Mouse (Mus musculus) midbrain, embryonic 11.5 days (tissue): ENCODE results near the gene Il12rb2. TPM values are rescaled to one million over a fixed set of nuclear protein-coding genes. Genes with fewer than 3 reads are reported as not detected.
A peak's percentile ranks its signal among the peaks of the same experiment; 100 is the strongest.

Experiments used
- ATAC-seq: fragments of 200-750 bp; cut with Nextera tagmentation; 2 replicates; pipeline ENCODE4 v1.8.0; 2017; ENCODE audit warnings: moderate TSS enrichment, moderate library complexity; ENCODE audit not compliant: low FRiP score
- DNase-seq: peaks from one replicate; pipeline ENCODE4 v3.0.0; 2015; ENCODE audit warnings: low spot score; ENCODE audit errors: missing footprints
- H3K27ac ChIP-seq: fragments of 300-500 bp; sonication (generic); 2 replicates; pipeline ENCODE4 v1.5.1; 2014; ENCODE audit warnings: low read depth, low read length
- H3K27me3 ChIP-seq: fragments of 300-500 bp; sonication (generic); 2 replicates; pipeline ENCODE4 v1.6.1; 2014; ENCODE audit warnings: mild to moderate bottlenecking, low read length, moderate library complexity, mixed read lengths; ENCODE audit not compliant: control insufficient read depth, insufficient read depth
- H3K36me3 ChIP-seq: fragments of 300-500 bp; sonication (generic); 2 replicates; pipeline ENCODE4 v1.6.1; 2014; ENCODE audit warnings: mild to moderate bottlenecking, low read length, moderate library complexity, mixed read lengths; ENCODE audit not compliant: control insufficient read depth, insufficient read depth
- H3K4me1 ChIP-seq: fragments of 300-500 bp; sonication (generic); 2 replicates; pipeline ENCODE4 v1.6.1; 2014; ENCODE audit warnings: low read length; ENCODE audit not compliant: control insufficient read depth, insufficient read depth
- H3K4me2 ChIP-seq: fragments of 300-500 bp; sonication (generic); 2 replicates; pipeline ENCODE4 v1.6.1; 2014; ENCODE audit warnings: mild to moderate bottlenecking, moderate library complexity
- H3K4me3 ChIP-seq: fragments of 300-500 bp; sonication (generic); 2 replicates; pipeline ENCODE4 v1.5.1; 2014; ENCODE audit warnings: low read depth, low read length
- H3K9ac ChIP-seq: fragments of 300-500 bp; sonication (generic); 2 replicates; pipeline ENCODE4 v1.6.1; 2014; ENCODE audit warnings: low read length
- H3K9me3 ChIP-seq: fragments of 300-500 bp; sonication (generic); 2 replicates; pipeline ENCODE4 v1.6.1; 2016; ENCODE audit warnings: low read length; ENCODE audit not compliant: control insufficient read depth
- WGBS: fragments of 180-500 bp; shearing (Covaris S2); extraction: QIAGEN DNeasy Blood & Tissue Kit; methylation state at CpG from one replicate; pipeline ENCODE4 v1.1.7; 2014; 5-methylcytosine and 5-hydroxymethylcytosine counted together
- polyA plus RNA-seq: library from polyadenylated mRNA; unstranded; fragments of >200 nt; fragmentation: Nextera tagmentation; extraction: Ambion mirVana; gene quantifications from 2 replicates; pipeline ENCODE4 v1.2.1, GENCODE M21; 2014

The Il12rb2 gene
- polyA plus RNA-seq = 0.07 and 0.10 TPM in 2 replicates

GRCm38 (mm10) chr6:67375982-67376391 lies at the start of gene Il12rb2:
Gene Il12rb2, minus strand, starts transcription at chr6:67376188.
- no peaks in the 10 kb centered on the region for H3K27me3 ChIP-seq
- peaks cover 4% of the 10 kb centered on the region; the same call in 1 of the 2 replicates for H3K4me1 ChIP-seq
- no peaks in the 10 kb centered on the region for H3K9me3 ChIP-seq
- no peak within 1 kb of the TSS for H3K9ac ChIP-seq
- H3K36me3 ChIP-seq = no peaks in the 10 kb centered on the region
- ATAC-seq (peak; percentile 58; the same call in 1 of the 2 replicates), DNase-seq (peak; percentile 87)
- 4% methylated on average over 26 of the region's 26 CpGs for WGBS
- H3K4me2 ChIP-seq = peak within 1 kb of the TSS; percentile 54
- H3K27ac ChIP-seq = no peak within 1 kb of the TSS
- peak within 1 kb of the TSS; percentile 26 for H3K4me3 ChIP-seq

- DNase-seq (no peak), ATAC-seq (no peak)
- 62% methylated on average over 5 of the region's 5 CpGs for WGBS
Measured at GRCm38 (mm10) chr6:67421761-67422160, 45.8 kb upstream of the Il12rb2 start.

DNA sequence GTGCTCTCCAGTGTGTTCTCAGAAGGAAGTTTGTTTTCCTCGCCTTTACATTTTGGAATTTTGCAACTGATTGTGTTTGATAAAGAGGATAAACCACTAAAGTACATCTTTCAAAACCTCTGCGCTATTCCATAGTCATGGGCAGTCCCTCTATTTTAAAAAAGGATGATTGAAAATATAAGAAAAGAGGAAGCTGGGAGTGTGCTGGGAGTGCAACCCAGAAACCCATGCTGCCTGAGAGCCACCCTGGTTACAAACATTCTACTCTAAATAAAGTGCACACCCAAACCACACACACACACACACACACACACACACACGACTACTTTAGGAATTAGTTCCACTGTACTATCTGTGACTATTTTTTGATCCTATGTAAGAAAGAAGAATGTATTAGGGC lies 40.6 kb upstream of the Il12rb2 start:
- WGBS = 73% methylated on average over 3 of the region's 3 CpGs

More at GRCm38 (mm10) chr6:67421761-67422160, 45.8 kb upstream of the Il12rb2 start:
- no peaks in the 10 kb centered on the region for H3K36me3 ChIP-seq
- no peak overlapping the region for H3K9ac ChIP-seq
- H3K27me3 ChIP-seq = no peaks in the 10 kb centered on the region
- no peaks in the 10 kb centered on the region for H3K9me3 ChIP-seq
- H3K27ac ChIP-seq = no peak overlapping the region
- no peaks in the 10 kb centered on the region for H3K4me1 ChIP-seq
- H3K4me3 ChIP-seq = no peak overlapping the region
- H3K4me2 ChIP-seq = no peak overlapping the region

GRCm38 (mm10) chr6:67415276-67415675 lies 39.3 kb upstream of the Il12rb2 start:
- H3K27me3 ChIP-seq = no peaks in the 10 kb centered on the region
- H3K27ac ChIP-seq = no peak overlapping the region
- H3K4me2 ChIP-seq = no peak overlapping the region
- DNase-seq (no peak), ATAC-seq (no peak)
- H3K9ac ChIP-seq = no peak overlapping the region
- H3K4me3 ChIP-seq = no peak overlapping the region
- no peaks in the 10 kb centered on the region for H3K4me1 ChIP-seq
- H3K9me3 ChIP-seq = no peaks in the 10 kb centered on the region
- no peaks in the 10 kb centered on the region for H3K36me3 ChIP-seq
- WGBS = 92% methylated on average over 5 of the region's 5 CpGs

More for the DNA sequence above, 40.6 kb upstream of the Il12rb2 start:
- no peak overlapping the region for H3K9ac ChIP-seq
- no peaks in the 10 kb centered on the region for H3K36me3 ChIP-seq
- H3K27ac ChIP-seq = no peak overlapping the region
- ATAC-seq = no peak
- no peaks in the 10 kb centered on the region for H3K9me3 ChIP-seq
- H3K4me1 ChIP-seq = no peaks in the 10 kb centered on the region
- no peaks in the 10 kb centered on the region for H3K27me3 ChIP-seq
- H3K4me2 ChIP-seq = no peak overlapping the region
- H3K4me3 ChIP-seq = no peak overlapping the region
- DNase-seq = no peak

GRCm38 (mm10) chr6:67413378-67413777 lies 37.4 kb upstream of the Il12rb2 start:
- Histone ChIP-seq H3K4me1 (no peaks in the 10 kb centered on the region), H3K9ac (no peak overlapping the region), H3K4me3 (no peak overlapping the region), H3K4me2 (no peak overlapping the region), H3K9me3 (no peaks in the 10 kb centered on the region), H3K27ac (no peak overlapping the region), H3K36me3 (no peaks in the 10 kb centered on the region), H3K27me3 (no peaks in the 10 kb centered on the region)
- DNase-seq (no peak), ATAC-seq (no peak)
- WGBS = 75% methylated on average over 2 of the region's 2 CpGs

DNA sequence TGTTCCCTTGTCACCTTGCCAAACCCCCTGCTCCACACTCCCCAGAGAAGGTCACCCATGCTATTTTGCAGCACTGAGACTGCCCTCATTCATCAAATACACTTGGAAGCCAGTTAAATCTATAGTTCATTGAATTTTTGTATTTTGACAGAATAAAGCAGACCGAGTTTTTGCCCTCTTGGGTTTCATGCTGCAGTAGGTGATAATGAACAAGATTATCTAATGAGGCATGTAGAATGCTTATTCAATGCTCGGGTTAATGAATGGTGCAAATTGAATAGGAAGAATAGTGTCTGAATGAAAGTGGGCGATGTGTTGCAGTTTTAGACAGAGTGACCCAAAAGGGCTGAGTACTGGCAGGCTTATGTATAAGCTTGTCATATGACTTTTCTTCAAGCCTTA lies 29.3 kb upstream of the Il12rb2 start:
- Histone ChIP-seq H3K4me2 (no peak overlapping the region), H3K4me3 (no peak overlapping the region), H3K9ac (no peak overlapping the region), H3K27me3 (no peaks in the 10 kb centered on the region), H3K9me3 (no peaks in the 10 kb centered on the region), H3K36me3 (no peaks in the 10 kb centered on the region), H3K4me1 (no peaks in the 10 kb centered on the region), H3K27ac (no peak overlapping the region)
- ATAC-seq (no peak), DNase-seq (no peak)
- WGBS = 71% methylated on average over 3 of the region's 3 CpGs

DNA sequence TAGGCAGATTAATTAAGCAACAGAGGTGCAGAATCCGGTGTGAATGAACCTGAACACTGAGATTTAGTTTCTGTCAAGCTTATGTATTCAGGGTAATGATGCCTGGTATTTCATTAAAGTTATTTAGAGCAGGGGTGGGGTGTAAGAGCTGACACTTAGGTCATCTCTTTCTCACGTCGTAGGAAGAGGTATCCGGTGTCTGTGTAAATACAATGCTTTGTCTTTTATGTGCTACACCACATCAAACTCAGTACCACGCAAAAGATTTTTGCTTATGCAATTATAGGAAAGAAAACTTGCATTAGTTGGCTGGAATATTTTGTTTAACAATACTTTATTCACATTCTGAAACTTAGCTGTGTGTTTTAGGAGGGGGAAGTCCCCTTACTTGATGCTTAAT lies 23.6 kb upstream of the Il12rb2 start:
- H3K9ac ChIP-seq = no peak overlapping the region
- ATAC-seq (no peak), DNase-seq (no peak)
- H3K4me1 ChIP-seq = no peaks in the 10 kb centered on the region
- no peaks in the 10 kb centered on the region for H3K36me3 ChIP-seq
- H3K27ac ChIP-seq = no peak overlapping the region
- no peak overlapping the region for H3K4me2 ChIP-seq
- H3K27me3 ChIP-seq = no peaks in the 10 kb centered on the region
- no peak overlapping the region for H3K4me3 ChIP-seq
- 84% methylated on average over 5 of the region's 5 CpGs for WGBS
- H3K9me3 ChIP-seq = no peaks in the 10 kb centered on the region

DNA sequence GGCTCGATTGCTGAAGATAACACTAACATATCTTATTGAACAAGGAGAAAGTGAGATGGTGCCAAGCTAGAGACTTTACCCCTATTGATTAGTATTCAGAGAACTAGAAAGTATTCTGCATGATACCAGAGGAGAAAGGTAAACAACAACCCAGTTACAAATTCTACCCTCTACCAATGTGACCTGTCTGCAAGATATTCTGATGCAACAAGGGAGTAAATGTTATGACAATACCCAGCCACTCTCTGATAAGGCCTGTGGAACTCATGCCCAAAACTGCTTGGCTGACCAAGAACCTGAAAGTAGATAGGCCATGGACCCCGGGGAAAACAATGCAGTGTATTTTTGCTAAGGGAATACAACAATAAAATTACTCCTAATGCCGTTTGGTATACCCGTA lies 10.2 kb downstream of the Il12rb2 start:
- Histone ChIP-seq H3K27me3 (no peaks in the 10 kb centered on the region), H3K27ac (no peak overlapping the region), H3K4me1 (no peaks in the 10 kb centered on the region), H3K36me3 (no peaks in the 10 kb centered on the region), H3K9me3 (no peaks in the 10 kb centered on the region), H3K9ac (no peak overlapping the region), H3K4me2 (no peak overlapping the region), H3K4me3 (no peak overlapping the region)
- WGBS = 90% methylated on average over 4 of the region's 4 CpGs
- DNase-seq (no peak), ATAC-seq (no peak)

DNA sequence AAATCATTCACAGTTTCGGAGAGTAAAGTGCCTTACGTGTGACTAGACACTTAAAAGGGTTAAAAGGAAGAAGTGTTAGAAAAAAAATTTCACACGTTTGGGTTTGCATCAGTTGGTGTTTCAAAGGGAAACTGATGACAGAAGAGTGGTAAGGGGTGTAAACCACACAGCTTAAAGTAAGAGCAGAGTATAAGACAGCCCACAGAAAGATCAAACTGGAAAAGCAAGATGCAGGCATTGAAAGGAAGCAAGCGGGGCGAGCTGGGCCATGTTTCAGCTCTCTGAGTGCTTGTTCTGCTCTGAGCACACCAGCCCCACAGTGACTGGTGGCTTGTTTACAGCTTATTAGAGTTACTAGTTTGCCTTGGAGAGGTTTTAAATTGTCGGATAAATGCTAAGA lies 27.9 kb downstream of the Il12rb2 start:
- 80% methylated on average over 6 of the region's 6 CpGs for WGBS
- DNase-seq = no peak

GRCm38 (mm10) chr6:67339494-67339893 lies 36.5 kb downstream of the Il12rb2 start:
- Histone ChIP-seq H3K9me3 (no peaks in the 10 kb centered on the region), H3K36me3 (no peaks in the 10 kb centered on the region), H3K9ac (no peak overlapping the region), H3K4me2 (no peak overlapping the region), H3K27ac (no peak overlapping the region), H3K4me1 (no peaks in the 10 kb centered on the region), H3K4me3 (no peak overlapping the region), H3K27me3 (no peaks in the 10 kb centered on the region)
- DNase-seq (no peak), ATAC-seq (no peak)

More for the DNA sequence above, 27.9 kb downstream of the Il12rb2 start:
- no peaks in the 10 kb centered on the region for H3K9me3 ChIP-seq
- no peak overlapping the region for H3K4me2 ChIP-seq
- no peak for ATAC-seq
- H3K4me1 ChIP-seq = no peaks in the 10 kb centered on the region
- H3K36me3 ChIP-seq = no peaks in the 10 kb centered on the region
- no peak overlapping the region for H3K9ac ChIP-seq
- H3K27me3 ChIP-seq = no peaks in the 10 kb centered on the region
- no peak overlapping the region for H3K4me3 ChIP-seq
- H3K27ac ChIP-seq = no peak overlapping the region
